Mouse (Mus musculus) limb, embryonic 12.5 days (tissue): ENCODE data around the gene Ctsll3. TPM values are rescaled to one million over a fixed set of nuclear protein-coding genes. Genes with fewer than 3 reads are reported as not detected.

Experiments
- polyA plus RNA-seq: library from polyadenylated mRNA; unstranded; fragments of >200 nt; fragmentation: Nextera tagmentation; extraction: Ambion mirVana; gene quantifications from 2 replicates; pipeline ENCODE4 v1.2.1, GENCODE M21; 2016

The Ctsll3 gene
- polyA plus RNA-seq, 1 experiment from 2014 or later: not detected

Other genes with a start within 250 kb of the Ctsll3 start
- 21.4 and 22.0 TPM in 2 replicates for gene Dapk1, start 200.9 kb downstream of the Ctsll3 start, polyA plus RNA-seq
- not detected in 2 replicates for gene BC051665, start 16.5 kb downstream of the Ctsll3 start, polyA plus RNA-seq
- not detected in 2 replicates for gene 4930486L24Rik, start 61.6 kb upstream of the Ctsll3 start, polyA plus RNA-seq
- 0.18 TPM in 1 of 2 replicates, not detected in the other for gene Gm49392, start 94.0 kb upstream of the Ctsll3 start, polyA plus RNA-seq
- gene Ctla2b, start 94.6 kb upstream of the Ctsll3 start, polyA plus RNA-seq: 1.6 and 2.1 TPM in 2 replicates
- not detected in 2 replicates for gene Tpbpb, start 102.0 kb upstream of the Ctsll3 start, polyA plus RNA-seq
- not detected in 2 replicates for gene Gm49393, start 132.7 kb upstream of the Ctsll3 start, polyA plus RNA-seq
- 1.3 and 1.4 TPM in 2 replicates for gene Gm49391, start 133.7 kb upstream of the Ctsll3 start, polyA plus RNA-seq
- gene Ctla2a, start 133.8 kb upstream of the Ctsll3 start, polyA plus RNA-seq: 15.8 and 19.0 TPM in 2 replicates
- gene Tpbpa, start 139.1 kb upstream of the Ctsll3 start, polyA plus RNA-seq: not detected in 2 replicates
- not detected in 2 replicates for gene Ctsj, start 203.1 kb upstream of the Ctsll3 start, polyA plus RNA-seq
- gene Ctsq, start 237.8 kb upstream of the Ctsll3 start, polyA plus RNA-seq: not detected in 2 replicates